Mouse (Mus musculus) liver, adult 2 months (tissue): Measurements from ENCODE around the gene Btrc. TPM values are rescaled to one million over a fixed set of nuclear protein-coding genes. Genes with fewer than 3 reads are reported as not detected.

ENCODE experiments used
- DNase-seq: peaks from one replicate; pipeline ENCODE4 v3.0.0-alpha.2; 2011; ENCODE audit warnings: low read depth, low spot score; ENCODE audit errors: extremely low read depth
- H3K27ac ChIP-seq: fragments of 200-500 bp; replicated peaks from 2 replicates; pipeline ENCODE4 v1.5.1; 2012; ENCODE audit warnings: low read depth, mild to moderate bottlenecking, control low read depth, inconsistent platforms, low read length; ENCODE audit not compliant: insufficient read depth
- H3K27me3 ChIP-seq: fragments of 200-500 bp; 2 replicates; pipeline ENCODE4 v1.6.1; 2012; ENCODE audit warnings: mild to moderate bottlenecking, moderate library complexity, low read length, inconsistent platforms; ENCODE audit not compliant: control insufficient read depth, insufficient read depth
- H3K36me3 ChIP-seq: fragments of 200-500 bp; 2 replicates; pipeline ENCODE4 v1.6.1; 2012; ENCODE audit warnings: low read length, inconsistent platforms; ENCODE audit not compliant: control insufficient read depth, insufficient read depth
- H3K4me1 ChIP-seq: fragments of 200-500 bp; 2 replicates; pipeline ENCODE4 v1.6.1; 2011; ENCODE audit warnings: low read length; ENCODE audit not compliant: control insufficient read depth, insufficient read depth
- H3K4me3 ChIP-seq: fragments of 200-500 bp; 2 replicates; pipeline ENCODE4 v1.5.1; 2011; ENCODE audit warnings: low read depth, mild to moderate bottlenecking, control low read depth, low read length, moderate library complexity; ENCODE audit not compliant: insufficient read depth
- H3K79me2 ChIP-seq: fragments of 200-500 bp; 2 replicates; pipeline ENCODE4 v1.6.1; 2012; ENCODE audit warnings: inconsistent platforms, mild to moderate bottlenecking, low read length, moderate library complexity; ENCODE audit not compliant: control insufficient read depth, insufficient read depth
- H3K9ac ChIP-seq: fragments of 200-500 bp; 2 replicates; pipeline ENCODE4 v1.6.1; 2012; ENCODE audit warnings: low read depth, mild to moderate bottlenecking, control low read depth, inconsistent platforms, low read length
- CTCF ChIP-seq: fragments of 200-500 bp; IDR thresholded peaks from 2 replicates; pipeline ENCODE4 v1.5.1; 2011; ENCODE audit warnings: low read depth, low read length, control low read depth
- POLR2A ChIP-seq: fragments of 200-500 bp; IDR thresholded peaks from 2 replicates; pipeline ENCODE4 v1.6.1; 2011; ENCODE audit warnings: low read length, control low read depth; ENCODE audit not compliant: insufficient read depth; ENCODE audit errors: extremely low read depth
- WGBS: fragments of 180-500 bp; shearing (Covaris S2); methylation state at CpG from one replicate; pipeline ENCODE4 v1.1.7; 2018; 5-methylcytosine and 5-hydroxymethylcytosine counted together
- polyA plus RNA-seq: library from polyadenylated mRNA; depleted of rRNA; stranded (reverse); fragments of >200 nt; gene quantifications from 2 replicates; pipeline ENCODE4 v1.2.3, GENCODE M21; 2012
- total RNA-seq: library from RNA; depleted of rRNA; stranded (reverse); fragments of >200 nt; gene quantifications from 2 replicates; pipeline ENCODE4 v1.2.3, GENCODE M21; 2014

Gene Btrc
- total and polyA plus RNA-seq, 2 experiments, result 7.8 to 10.9 TPM

- H3K9ac ChIP-seq, result no peak overlapping the region
- peaks cover 6% of the 10 kb centered on the region for H3K4me1 ChIP-seq
- H3K27ac ChIP-seq, result no peak overlapping the region
- no peaks in the 10 kb centered on the region for H3K27me3 ChIP-seq
- TF ChIP-seq POLR2A (no peak), CTCF (no peak)
- DNase-seq, result peak; percentile 56
- no peaks in the 10 kb centered on the region for H3K36me3 ChIP-seq
- no peak overlapping the region for H3K4me3 ChIP-seq
- WGBS, result 40% methylated on average over 10 of the region's 10 CpGs
- peaks cover 4% of the 10 kb centered on the region; the same call in 1 of the 2 replicates for H3K79me2 ChIP-seq
Observed at GRCm38 (mm10) chr19:45440554-45441175, 77.1 kb downstream of the Btrc start.

GRCm38 (mm10) chr19:45441717-45442116 is 78.2 kb downstream of the Btrc start:
- Histone ChIP-seq H3K4me1 (peaks cover 6% of the 10 kb centered on the region), H3K27ac (no peak overlapping the region), H3K9ac (no peak overlapping the region), H3K27me3 (no peaks in the 10 kb centered on the region), H3K36me3 (no peaks in the 10 kb centered on the region), H3K4me3 (no peak overlapping the region), H3K79me2 (peaks cover 4% of the 10 kb centered on the region; the same call in 1 of the 2 replicates)
- DNase-seq, result peak; percentile 49
- WGBS, result 37% methylated on average over 7 of the region's 7 CpGs
- TF ChIP-seq CTCF, result no peak
- TF ChIP-seq POLR2A, result no peak

- no peaks in the 10 kb centered on the region for H3K36me3 ChIP-seq
- DNase-seq, result peak; percentile 19
- H3K4me3 ChIP-seq, result no peak overlapping the region
- no peaks in the 10 kb centered on the region for H3K27me3 ChIP-seq
- peaks cover 4% of the 10 kb centered on the region; the same call in 1 of the 2 replicates for H3K79me2 ChIP-seq
- peaks cover 9% of the 10 kb centered on the region for H3K4me1 ChIP-seq
- no peak overlapping the region for H3K27ac ChIP-seq
- 34% methylated on average over 6 of the region's 6 CpGs for WGBS
- TF ChIP-seq CTCF, result no peak
- TF ChIP-seq POLR2A, result no peak
- H3K9ac ChIP-seq, result no peak overlapping the region
Observed at GRCm38 (mm10) chr19:45445253-45445933, 81.9 kb downstream of the Btrc start.

GRCm38 (mm10) chr19:45446631-45447030 is 83.1 kb downstream of the Btrc start:
- TF ChIP-seq POLR2A (no peak), CTCF (no peak)
- Histone ChIP-seq H3K4me3 (no peak overlapping the region), H3K79me2 (peaks cover 4% of the 10 kb centered on the region; the same call in 1 of the 2 replicates), H3K9ac (no peak overlapping the region), H3K4me1 (peaks cover 9% of the 10 kb centered on the region), H3K36me3 (no peaks in the 10 kb centered on the region), H3K27me3 (no peaks in the 10 kb centered on the region), H3K27ac (no peak overlapping the region)
- no peak for DNase-seq
- 88% methylated on average over 7 of the region's 7 CpGs for WGBS

GRCm38 (mm10) chr19:45447222-45447621 is 83.7 kb downstream of the Btrc start:
- Histone ChIP-seq H3K27me3 (no peaks in the 10 kb centered on the region), H3K27ac (no peak overlapping the region), H3K4me1 (peaks cover 6% of the 10 kb centered on the region; the same call in 1 of the 2 replicates), H3K36me3 (no peaks in the 10 kb centered on the region), H3K79me2 (peaks cover 4% of the 10 kb centered on the region; the same call in 1 of the 2 replicates), H3K9ac (no peak overlapping the region), H3K4me3 (no peak overlapping the region)
- DNase-seq, result no peak
- 67% methylated on average over 2 of the region's 2 CpGs for WGBS
- TF ChIP-seq CTCF (no peak), POLR2A (no peak)

- WGBS, result 92% methylated on average over 1 of the region's 1 CpGs
- H3K4me3 ChIP-seq, result no peak overlapping the region
- H3K4me1 ChIP-seq, result peaks cover 6% of the 10 kb centered on the region; the same call in 1 of the 2 replicates
- H3K79me2 ChIP-seq, result peaks cover 4% of the 10 kb centered on the region; the same call in 1 of the 2 replicates
- DNase-seq, result peak; percentile 73
- H3K27ac ChIP-seq, result no peak overlapping the region
- TF ChIP-seq CTCF (no peak), POLR2A (no peak)
- H3K36me3 ChIP-seq, result no peaks in the 10 kb centered on the region
- no peaks in the 10 kb centered on the region for H3K27me3 ChIP-seq
- H3K9ac ChIP-seq, result no peak overlapping the region
Observed at GRCm38 (mm10) chr19:45447886-45448285, 84.4 kb downstream of the Btrc start.
